Mouse (Mus musculus): ENCODE measurements at regions not wholly inside any gene's neighbourhood (a gene's known extent, or its start where the extent isn't known, plus 50 kb on each side); places are given as distances from the start of the nearest gene placed in this dataset.

- Histone ChIP-seq H3K27ac (ENCODE audit: low read depth, low read length) (0 out of 2 replicates have a peak overlapping the region, but pooled peaks have one; percentile 15), H3K27me3 (ENCODE audit: insufficient read depth, low read length) (no peaks in the 10 kb centered on the region), H3K9ac (no peak overlapping the region), H3K4me2 (ENCODE audit: low read depth) (no peak overlapping the region), H3K4me1 (ENCODE audit: insufficient read depth) (no peaks in the 10 kb centered on the region; the same call in 1 of the 2 replicates), H3K4me3 (ENCODE audit: low read depth, low read length) (no peak overlapping the region), H3K36me3 (ENCODE audit: insufficient read depth) (no peaks in the 10 kb centered on the region), H3K9me3 (ENCODE audit: low read length) (no peaks in the 10 kb centered on the region)
- 68% methylated on average over 7 of the region's 7 CpGs for WGBS
- ATAC-seq (peak; percentile 47; the same call in 1 of the 2 replicates), DNase-seq (no peak)
- TF ChIP-seq CTCF (IDR thresholded peaks at IDR 0.05; ENCODE audit: low read depth) = no peak
Observed at GRCm38 (mm10) chr2:70914372-70914771, 88.8 kb upstream of the Tlk1 start.

- Histone ChIP-seq H3K4me3 (ENCODE audit: low read depth, low read length) (no peak overlapping the region), H3K9me3 (ENCODE audit: low read length) (no peaks in the 10 kb centered on the region), H3K9ac (no peak overlapping the region), H3K36me3 (ENCODE audit: insufficient read depth) (no peaks in the 10 kb centered on the region), H3K27ac (ENCODE audit: low read depth, low read length) (no peak overlapping the region), H3K27me3 (ENCODE audit: insufficient read depth, low read length) (no peaks in the 10 kb centered on the region), H3K4me2 (ENCODE audit: low read depth) (no peak overlapping the region), H3K4me1 (ENCODE audit: insufficient read depth) (no peaks in the 10 kb centered on the region; the same call in 1 of the 2 replicates)
- no peak for ATAC-seq
- no peak for TF ChIP-seq CTCF (IDR thresholded peaks at IDR 0.05; ENCODE audit: low read depth)
- WGBS = 82% methylated on average over 1 of the region's 1 CpGs
- DNase-seq = no peak
Observed at GRCm38 (mm10) chr2:70909401-70909800, 83.9 kb upstream of the Tlk1 start.

DNA sequence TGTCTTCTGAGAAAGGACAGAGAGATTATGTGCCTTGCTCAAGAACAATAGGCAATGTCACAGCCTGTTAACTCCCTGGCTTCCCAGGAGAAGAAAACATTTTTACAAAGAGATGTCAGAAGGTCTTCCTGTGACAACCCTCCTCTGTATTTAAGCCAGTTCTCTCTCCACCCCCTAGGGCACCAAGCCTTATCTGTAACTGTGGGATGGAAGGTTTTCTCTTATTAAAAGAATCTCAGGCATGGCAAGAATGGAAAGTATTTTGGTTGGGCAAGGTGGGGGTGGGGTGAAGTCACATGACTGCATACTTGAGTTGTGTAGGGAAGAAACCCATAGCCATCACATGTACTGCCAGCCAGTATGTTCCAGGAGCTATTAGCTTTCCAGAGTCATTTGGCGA, 83.1 kb upstream of the Tlk1 start:
- TF ChIP-seq CTCF (IDR thresholded peaks at IDR 0.05; ENCODE audit: low read depth) = no peak
- Histone ChIP-seq H3K36me3 (ENCODE audit: insufficient read depth) (no peaks in the 10 kb centered on the region), H3K27me3 (ENCODE audit: insufficient read depth, low read length) (no peaks in the 10 kb centered on the region), H3K4me1 (ENCODE audit: insufficient read depth) (no peaks in the 10 kb centered on the region), H3K4me3 (ENCODE audit: low read depth, low read length) (no peak overlapping the region), H3K9ac (no peak overlapping the region), H3K4me2 (ENCODE audit: low read depth) (no peak overlapping the region), H3K9me3 (ENCODE audit: low read length) (no peaks in the 10 kb centered on the region), H3K27ac (ENCODE audit: low read depth, low read length) (no peak overlapping the region)
- DNase-seq (no peak), ATAC-seq (peak; percentile 38; the same call in 1 of the 2 replicates)
- WGBS = 79% methylated on average over 1 of the region's 1 CpGs

- no peak overlapping the region for H3K27ac ChIP-seq (ENCODE audit: low read depth, low read length)
- H3K9ac ChIP-seq = no peak overlapping the region
- H3K4me2 ChIP-seq (ENCODE audit: low read depth) = no peak overlapping the region
- no peak for TF ChIP-seq CTCF (IDR thresholded peaks at IDR 0.05; ENCODE audit: low read depth)
- 68% methylated on average over 3 of the region's 3 CpGs for WGBS
- no peak for ATAC-seq
- DNase-seq = no peak
- no peaks in the 10 kb centered on the region for H3K4me1 ChIP-seq (ENCODE audit: insufficient read depth)
- H3K27me3 ChIP-seq (ENCODE audit: insufficient read depth, low read length) = no peaks in the 10 kb centered on the region
- no peaks in the 10 kb centered on the region for H3K9me3 ChIP-seq (ENCODE audit: low read length)
- H3K36me3 ChIP-seq (ENCODE audit: insufficient read depth) = no peaks in the 10 kb centered on the region
- no peak overlapping the region for H3K4me3 ChIP-seq (ENCODE audit: low read depth, low read length)
Observed at GRCm38 (mm10) chr2:70906216-70906615, 80.7 kb upstream of the Tlk1 start.

DNA sequence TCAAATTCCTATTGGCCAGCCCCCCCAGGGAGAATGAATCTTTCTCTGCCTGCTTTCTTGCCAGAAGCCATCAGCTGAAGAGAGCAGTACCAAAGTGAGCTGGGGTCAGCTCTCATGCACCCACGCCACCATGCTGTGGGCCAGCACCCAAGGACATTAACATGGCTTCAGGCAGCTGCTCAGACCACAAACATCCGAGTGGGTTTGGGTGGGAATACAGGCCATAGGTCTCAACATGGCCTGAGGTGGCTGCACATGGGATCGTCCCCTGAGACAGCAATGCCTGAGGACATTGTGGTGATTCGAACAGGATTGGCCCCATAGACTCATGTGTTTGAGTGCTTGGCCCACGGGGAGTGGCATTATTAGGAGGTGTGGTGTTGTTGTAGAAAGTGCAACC, 78.9 kb upstream of the Tlk1 start:
- 95% methylated on average over 5 of the region's 5 CpGs for WGBS
- H3K36me3 ChIP-seq (ENCODE audit: insufficient read depth) = no peaks in the 10 kb centered on the region
- no peaks in the 10 kb centered on the region for H3K27me3 ChIP-seq (ENCODE audit: insufficient read depth, low read length)
- H3K9ac ChIP-seq = no peak overlapping the region
- no peaks in the 10 kb centered on the region for H3K9me3 ChIP-seq (ENCODE audit: low read length)
- no peak overlapping the region for H3K27ac ChIP-seq (ENCODE audit: low read depth, low read length)
- DNase-seq (no peak), ATAC-seq (no peak)
- H3K4me3 ChIP-seq (ENCODE audit: low read depth, low read length) = no peak overlapping the region
- H3K4me2 ChIP-seq (ENCODE audit: low read depth) = no peak overlapping the region
- TF ChIP-seq CTCF (IDR thresholded peaks at IDR 0.05; ENCODE audit: low read depth) = no peak
- no peaks in the 10 kb centered on the region for H3K4me1 ChIP-seq (ENCODE audit: insufficient read depth)

GRCm38 (mm10) chr2:70902196-70902595, 76.7 kb upstream of the Tlk1 start:
- DNase-seq = no peak
- Histone ChIP-seq H3K36me3 (ENCODE audit: insufficient read depth) (no peaks in the 10 kb centered on the region), H3K4me1 (ENCODE audit: insufficient read depth) (0 out of 2 replicates have a peak, but pooled peaks cover 4% of the 10 kb centered on the region), H3K27me3 (ENCODE audit: insufficient read depth, low read length) (no peaks in the 10 kb centered on the region), H3K9me3 (ENCODE audit: low read length) (no peaks in the 10 kb centered on the region), H3K4me2 (ENCODE audit: low read depth) (no peak overlapping the region), H3K9ac (no peak overlapping the region), H3K27ac (ENCODE audit: low read depth, low read length) (no peak overlapping the region), H3K4me3 (ENCODE audit: low read depth, low read length) (no peak overlapping the region)
- WGBS = 90% methylated on average over 3 of the region's 3 CpGs
- ATAC-seq = no peak
- no peak for TF ChIP-seq CTCF (IDR thresholded peaks at IDR 0.05; ENCODE audit: low read depth)

DNA sequence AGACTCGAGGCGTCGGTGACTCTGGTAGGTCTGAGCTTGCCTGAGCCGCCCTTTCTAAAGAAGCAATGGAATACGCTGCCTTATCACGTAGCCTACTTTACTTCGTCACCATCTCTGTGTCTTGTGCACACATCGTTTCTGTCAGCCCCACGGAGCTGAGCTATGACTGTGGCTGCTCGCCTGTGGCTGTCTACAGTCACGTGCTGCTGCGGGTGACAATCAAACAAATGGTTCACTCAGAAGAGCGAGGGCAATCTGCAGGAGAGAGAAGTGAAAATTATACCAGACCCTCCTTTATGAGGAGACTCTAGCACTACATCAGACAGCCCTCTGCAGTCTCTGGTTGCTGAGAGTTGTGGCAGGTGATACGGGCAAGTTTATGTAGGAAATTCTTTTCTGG, 76.0 kb upstream of the Tlk1 start:
- Histone ChIP-seq H3K27ac (ENCODE audit: low read depth, low read length) (no peak overlapping the region), H3K4me3 (ENCODE audit: low read depth, low read length) (no peak overlapping the region), H3K27me3 (ENCODE audit: insufficient read depth, low read length) (no peaks in the 10 kb centered on the region), H3K4me2 (ENCODE audit: low read depth) (no peak overlapping the region), H3K36me3 (ENCODE audit: insufficient read depth) (no peaks in the 10 kb centered on the region), H3K9ac (no peak overlapping the region), H3K9me3 (ENCODE audit: low read length) (no peaks in the 10 kb centered on the region), H3K4me1 (ENCODE audit: insufficient read depth) (0 out of 2 replicates have a peak, but pooled peaks cover 4% of the 10 kb centered on the region)
- WGBS = 75% methylated on average over 14 of the region's 14 CpGs
- ATAC-seq (peak; percentile 92), DNase-seq (peak; percentile 46)
- no peak for TF ChIP-seq CTCF (IDR thresholded peaks at IDR 0.05; ENCODE audit: low read depth)
